Mouse (Mus musculus): Measurements from ENCODE around the gene Slc36a3.

Slc36a3 gene

DNA sequence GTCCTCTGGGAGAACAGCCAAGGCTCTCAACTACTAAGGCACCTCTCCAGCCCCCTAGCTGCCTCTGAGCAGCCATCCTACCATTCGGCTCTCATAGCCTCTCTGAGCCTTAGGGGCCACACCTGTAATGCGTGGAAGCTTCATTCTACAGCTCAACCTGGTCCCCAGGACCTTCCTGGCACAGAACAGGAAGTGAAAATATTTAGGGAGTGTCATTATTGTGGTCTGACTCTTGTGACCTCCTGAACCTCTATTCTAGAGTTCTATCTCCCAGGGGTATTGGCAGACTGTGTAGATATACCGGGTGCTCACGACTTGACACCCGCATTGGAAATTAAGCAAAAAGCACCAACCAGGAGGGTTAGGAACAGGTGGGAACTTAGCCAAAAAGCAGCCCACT lies 75.3 kb downstream of the Slc36a3 start:
- no peak for DNase-seq (ENCODE audit: low spot score in 2 of 2)

DNA sequence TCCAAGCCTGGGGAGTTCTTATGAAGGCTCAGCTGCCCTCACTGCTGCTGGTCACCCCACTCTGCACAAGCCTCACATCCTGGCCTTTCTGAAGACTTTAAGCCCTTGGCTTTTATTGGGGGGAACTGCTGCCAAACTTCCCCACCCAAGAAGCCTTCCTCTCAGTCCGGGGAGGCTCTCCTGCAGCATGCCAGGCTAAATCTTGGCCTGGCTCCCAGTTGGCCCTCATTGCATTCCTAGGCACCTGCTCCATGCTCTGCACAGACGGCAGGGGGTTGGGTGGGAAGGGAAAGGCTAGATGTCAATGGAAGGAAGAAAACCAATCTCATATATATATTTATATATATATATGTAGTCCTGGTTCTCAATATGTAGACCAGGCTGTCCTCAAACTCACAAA lies 75.9 kb downstream of the Slc36a3 start:
- DNase-seq (ENCODE audit: low spot score in 2 of 2): no peak

All from left cerebral cortex, adult 9 months (tissue).